Mouse (Mus musculus): ENCODE data around the gene Parp4.

DNA sequence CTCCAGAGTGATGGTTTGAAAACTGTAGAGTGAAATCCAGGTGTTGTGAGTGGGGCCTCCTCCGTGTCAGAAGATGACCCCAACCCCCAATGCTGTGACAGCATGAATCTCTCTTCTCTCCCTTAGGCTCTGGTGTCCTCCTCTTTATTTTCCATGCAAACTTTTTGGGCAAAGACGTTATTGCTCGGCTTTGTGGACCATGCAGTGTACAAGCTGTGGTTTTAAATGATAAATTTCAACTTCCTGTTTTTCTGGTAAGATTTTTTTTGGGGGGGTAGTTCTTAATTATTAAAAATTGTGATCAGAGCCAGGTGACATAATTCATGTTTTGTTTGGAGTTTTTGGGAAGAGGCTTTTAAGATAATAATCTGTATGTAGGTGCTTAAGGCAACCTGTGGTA lies 120.1 kb downstream of the Parp4 start:
- no peak for TF ChIP-seq CTCF (IDR thresholded peaks at IDR 0.05; ENCODE audit: low read depth)
- no peak for TF ChIP-seq EP300 (optimal IDR thresholded peaks at IDR 0.05)

Measured in stomach, postnatal 0 days (tissue).